Mouse (Mus musculus): ENCODE data around the gene Tmem120b. TPM values are rescaled to one million over a fixed set of nuclear protein-coding genes. Genes with fewer than 3 reads are reported as not detected.

Gene Tmem120b
- polyA plus RNA-seq (2012): 9.4 and 10.1 TPM in 2 replicates

- TF ChIP-seq TAL1 (IDR thresholded peaks at IDR 0.05; ENCODE audit: low read length) (no peak), GATA1 (IDR thresholded peaks at IDR 0.05; ENCODE audit: low read length) (no peak)
- H3K4me3 ChIP-seq (replicated peaks): no peak within 1 kb of the TSS
- H3K4me1 ChIP-seq (ENCODE audit: control insufficient read depth): peaks cover 23% of the 10 kb centered on the region
- no peaks in the 10 kb centered on the region for H3K9me3 ChIP-seq (ENCODE audit: control insufficient read depth, low read length)
- no peaks in the 10 kb centered on the region for H3K27me3 ChIP-seq (ENCODE audit: control insufficient read depth)
- no peaks in the 10 kb centered on the region for H3K36me3 ChIP-seq (ENCODE audit: control insufficient read depth)
Observed at GRCm38 (mm10) chr5:123068115-123068514, at the start of gene Tmem120b. Tmem120b (plus strand) TSS chr5:123068415.

GRCm38 (mm10) chr5:123019336-123020016 is 48.7 kb upstream of the Tmem120b start:
- Histone ChIP-seq H3K9me3 (ENCODE audit: control insufficient read depth, low read length) (no peaks in the 10 kb centered on the region), H3K4me3 (replicated peaks) (no peak overlapping the region), H3K4me1 (ENCODE audit: control insufficient read depth) (peaks cover 36% of the 10 kb centered on the region), H3K27me3 (ENCODE audit: control insufficient read depth) (peaks cover 4% of the 10 kb centered on the region; the same call in 1 of the 2 replicates), H3K36me3 (ENCODE audit: control insufficient read depth) (no peaks in the 10 kb centered on the region)
- TF ChIP-seq GATA1 (IDR thresholded peaks at IDR 0.05; ENCODE audit: low read length) (no peak), TAL1 (IDR thresholded peaks at IDR 0.05; ENCODE audit: low read length) (no peak)

DNA sequence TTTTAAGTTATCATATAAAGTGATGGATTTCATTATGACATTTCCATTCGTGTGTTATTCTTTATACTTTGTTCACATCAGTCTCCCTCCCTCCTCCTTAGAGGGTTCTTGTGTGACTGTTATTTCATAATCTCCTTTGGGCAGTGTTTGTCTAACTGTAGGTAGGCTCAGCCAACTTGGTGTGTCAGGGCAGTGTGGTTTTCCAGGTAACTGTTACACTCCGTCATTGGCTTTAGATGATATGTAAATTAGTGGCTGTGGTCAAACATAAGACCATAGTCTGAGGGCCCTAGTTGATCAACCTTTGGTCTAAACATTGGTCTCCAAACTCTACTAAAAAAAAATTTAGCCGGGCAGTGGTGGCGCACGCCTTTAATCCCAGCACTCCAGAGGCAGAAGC is 47.8 kb upstream of the Tmem120b start:
- H3K4me3 ChIP-seq (replicated peaks): no peak overlapping the region
- no peak for TF ChIP-seq TAL1 (IDR thresholded peaks at IDR 0.05; ENCODE audit: low read length)
- TF ChIP-seq GATA1 (IDR thresholded peaks at IDR 0.05; ENCODE audit: low read length): no peak

GRCm38 (mm10) chr5:123021438-123021837 is 46.8 kb upstream of the Tmem120b start:
- Histone ChIP-seq H3K27me3 (ENCODE audit: control insufficient read depth) (no peaks in the 10 kb centered on the region), H3K36me3 (ENCODE audit: control insufficient read depth) (no peaks in the 10 kb centered on the region), H3K4me3 (replicated peaks) (no peak overlapping the region), H3K4me1 (ENCODE audit: control insufficient read depth) (peaks cover 24% of the 10 kb centered on the region), H3K9me3 (ENCODE audit: control insufficient read depth, low read length) (no peaks in the 10 kb centered on the region)
- TF ChIP-seq TAL1 (IDR thresholded peaks at IDR 0.05; ENCODE audit: low read length): no peak
- no peak for TF ChIP-seq GATA1 (IDR thresholded peaks at IDR 0.05; ENCODE audit: low read length)

More for the DNA sequence above, 47.8 kb upstream of the Tmem120b start:
- Histone ChIP-seq H3K4me1 (ENCODE audit: control insufficient read depth) (peaks cover 34% of the 10 kb centered on the region), H3K36me3 (ENCODE audit: control insufficient read depth) (no peaks in the 10 kb centered on the region), H3K9me3 (ENCODE audit: control insufficient read depth, low read length) (no peaks in the 10 kb centered on the region), H3K27me3 (ENCODE audit: control insufficient read depth) (peaks cover 4% of the 10 kb centered on the region; the same call in 1 of the 2 replicates)

DNA sequence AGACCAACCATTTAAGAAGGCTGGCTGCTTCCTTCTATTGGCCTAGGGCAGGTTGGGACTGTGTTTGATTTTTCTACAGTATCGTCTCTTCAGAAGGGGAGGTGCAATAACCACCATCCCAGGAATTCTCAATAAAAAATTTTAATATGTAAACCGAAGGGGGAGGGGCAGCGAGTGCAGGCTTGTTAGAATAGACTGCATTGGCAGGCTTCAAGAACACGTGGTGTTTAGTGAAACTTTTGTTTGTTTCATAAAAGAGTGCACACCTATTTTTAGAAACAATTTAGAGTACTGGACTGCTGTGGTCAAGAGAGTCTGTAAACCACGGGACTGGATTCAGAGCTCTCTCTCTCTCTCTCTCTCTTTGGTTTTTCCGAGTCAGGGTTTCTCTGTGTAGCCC is 45.2 kb upstream of the Tmem120b start:
- H3K36me3 ChIP-seq (ENCODE audit: control insufficient read depth): no peaks in the 10 kb centered on the region

GRCm38 (mm10) chr5:123024312-123024711 is 43.9 kb upstream of the Tmem120b start:
- TF ChIP-seq GATA1 (IDR thresholded peaks at IDR 0.05; ENCODE audit: low read length) (no peak), TAL1 (IDR thresholded peaks at IDR 0.05; ENCODE audit: low read length) (no peak)
- Histone ChIP-seq H3K4me1 (ENCODE audit: control insufficient read depth) (peaks cover 14% of the 10 kb centered on the region), H3K27me3 (ENCODE audit: control insufficient read depth) (no peaks in the 10 kb centered on the region), H3K36me3 (ENCODE audit: control insufficient read depth) (peaks cover 5% of the 10 kb centered on the region), H3K4me3 (replicated peaks) (no peak overlapping the region), H3K9me3 (ENCODE audit: control insufficient read depth, low read length) (no peaks in the 10 kb centered on the region)

More for the DNA sequence above, 45.2 kb upstream of the Tmem120b start:
- no peaks in the 10 kb centered on the region for H3K27me3 ChIP-seq (ENCODE audit: control insufficient read depth)
- TF ChIP-seq GATA1 (IDR thresholded peaks at IDR 0.05; ENCODE audit: low read length) (no peak), TAL1 (IDR thresholded peaks at IDR 0.05; ENCODE audit: low read length) (no peak)
- peaks cover 18% of the 10 kb centered on the region for H3K4me1 ChIP-seq (ENCODE audit: control insufficient read depth)
- no peak overlapping the region for H3K4me3 ChIP-seq (replicated peaks)
- no peaks in the 10 kb centered on the region for H3K9me3 ChIP-seq (ENCODE audit: control insufficient read depth, low read length)

- Histone ChIP-seq H3K4me3 (replicated peaks) (no peak overlapping the region), H3K27me3 (ENCODE audit: control insufficient read depth) (no peaks in the 10 kb centered on the region), H3K36me3 (ENCODE audit: control insufficient read depth) (peaks cover 10% of the 10 kb centered on the region), H3K4me1 (ENCODE audit: control insufficient read depth) (peaks cover 8% of the 10 kb centered on the region), H3K9me3 (ENCODE audit: control insufficient read depth, low read length) (no peaks in the 10 kb centered on the region)
- TF ChIP-seq TAL1 (IDR thresholded peaks at IDR 0.05; ENCODE audit: low read length) (no peak), GATA1 (IDR thresholded peaks at IDR 0.05; ENCODE audit: low read length) (no peak)
Observed at GRCm38 (mm10) chr5:123024965-123025573, 43.1 kb upstream of the Tmem120b start.

- Histone ChIP-seq H3K27me3 (ENCODE audit: control insufficient read depth) (no peaks in the 10 kb centered on the region), H3K36me3 (ENCODE audit: control insufficient read depth) (peaks cover 10% of the 10 kb centered on the region), H3K9me3 (ENCODE audit: control insufficient read depth, low read length) (no peaks in the 10 kb centered on the region), H3K4me3 (replicated peaks) (no peak overlapping the region), H3K4me1 (ENCODE audit: control insufficient read depth) (peaks cover 8% of the 10 kb centered on the region)
- no peak for TF ChIP-seq TAL1 (IDR thresholded peaks at IDR 0.05; ENCODE audit: low read length)
- no peak for TF ChIP-seq GATA1 (IDR thresholded peaks at IDR 0.05; ENCODE audit: low read length)
Observed at GRCm38 (mm10) chr5:123026414-123026813, 41.8 kb upstream of the Tmem120b start.

- H3K9me3 ChIP-seq (ENCODE audit: control insufficient read depth, low read length): no peaks in the 10 kb centered on the region
- peaks cover 8% of the 10 kb centered on the region for H3K4me1 ChIP-seq (ENCODE audit: control insufficient read depth)
- peaks cover 10% of the 10 kb centered on the region for H3K36me3 ChIP-seq (ENCODE audit: control insufficient read depth)
- no peaks in the 10 kb centered on the region for H3K27me3 ChIP-seq (ENCODE audit: control insufficient read depth)
- TF ChIP-seq GATA1 (IDR thresholded peaks at IDR 0.05; ENCODE audit: low read length): no peak
- no peak for TF ChIP-seq TAL1 (IDR thresholded peaks at IDR 0.05; ENCODE audit: low read length)
- H3K4me3 ChIP-seq (replicated peaks): no peak overlapping the region
Observed at GRCm38 (mm10) chr5:123027436-123027835, 40.8 kb upstream of the Tmem120b start.
